Comparison of ENCODE assay signal across 8 mouse cellular contexts in genomic region chr5:138222111-138222510, GRCm38 (mm10). TPM values are rescaled to one million over a fixed set of nuclear protein-coding genes. Genes with fewer than 3 reads are reported as not detected.
DNase-seq lines count a peak whose midpoint lies in the region; ATAC-seq lines count a peak whose summit lies in the region.

No protein-coding gene starts in this region.

- peak; percentile 71 for DNase-seq in ES-CJ7 (ENCODE audit: low read depth, low spot score)
- DNase-seq in adrenal gland, adult 2 months: peak; percentile 89
- DNase-seq in embryo, embryonic 11 days: peak; percentile 78
- peak; percentile 85 to 92 for DNase-seq in heart, postnatal 10 days
- DNase-seq in layer of hippocampus, adult 8-10 months (ENCODE audit: low spot score in 2 of 2): peak; percentile 60 to 85
- DNase-seq in lung, postnatal 14 days: peak; percentile 91
- DNase-seq in skeletal muscle tissue, adult 2 months (ENCODE audit: low read depth, low spot score): peak; percentile 24

- intact Hi-C loops in heart, postnatal 10 days (cut with DNase I): loop anchor here (5.0 kb wide), 1 partner anchor 250 kb away; no protein-coding TSS in a partner anchor

- no peak for ATAC-seq in inflammation-experienced regulatory T-cells, adult 6 months

RNA-seq across cellular contexts. Expression of gene Nxpe5, which starts 3.6 kb away (rescaled TPM):
- total RNA-seq in adrenal gland, adult 2 months (2021): under 1 TPM; 0.29 to 0.66 TPM
- 0.17 and 0.20 TPM in 2 replicates for polyA plus RNA-seq in adrenal gland, adult 2 months (2012; rRNA removed)
- total RNA-seq in heart, postnatal 10 days (2021): under 1 TPM; 0.57 TPM
- total RNA-seq in layer of hippocampus, adult 8-10 months (2022): under 1 TPM in 2 of 4 experiments, not detected in 2; 0.19 to 0.37 TPM
- under 1 TPM in 1 of 3 experiments, not detected in 2; 0.31 TPM for polyA plus RNA-seq in inflammation-experienced regulatory T-cells, adult 6 months (2017; shearing (Covaris generic))

RNA-seq across cellular contexts. Expression of gene Mblac1, which starts 28.0 kb away (rescaled TPM):
- total RNA-seq in adrenal gland, adult 2 months (2021): 10 to 100 TPM in 1 of 2 experiments, 1 to 10 TPM in 1; 5.0 to 11.9 TPM
- polyA plus RNA-seq in adrenal gland, adult 2 months (2012; rRNA removed): 9.6 and 11.1 TPM in 2 replicates
- 1 to 10 TPM; 4.7 to 4.8 TPM for total RNA-seq in heart, postnatal 10 days (2021)
- total RNA-seq in layer of hippocampus, adult 8-10 months (2022): 10 to 100 TPM in 2 of 4 experiments, 1 to 10 TPM in 2; 7.4 to 11.1 (median 9.5) TPM
- polyA plus RNA-seq in inflammation-experienced regulatory T-cells, adult 6 months (2017; shearing (Covaris generic)): under 1 TPM in 1 of 3 experiments, not detected in 2; 0.55 TPM

RNA-seq across cellular contexts. Expression of gene Lamtor4, which starts 33.2 kb away (rescaled TPM):
- 10 to 100 TPM; 72.3 to 99.9 TPM for total RNA-seq in adrenal gland, adult 2 months (2021)
- polyA plus RNA-seq in adrenal gland, adult 2 months (2012; rRNA removed): 184 and 189 TPM in 2 replicates
- 10 to 100 TPM; 75.6 to 77.5 TPM for total RNA-seq in heart, postnatal 10 days (2021)
- 10 to 100 TPM; 51.6 to 61.3 (median 58.0) TPM for total RNA-seq in layer of hippocampus, adult 8-10 months (2022)
- 100 to 1,000 TPM; 113 to 131 (median 127) TPM for polyA plus RNA-seq in inflammation-experienced regulatory T-cells, adult 6 months (2017; shearing (Covaris generic))

RNA-seq across cellular contexts. Expression of gene Cnpy4, which starts 34.8 kb away (rescaled TPM):
- total RNA-seq in adrenal gland, adult 2 months (2021): 10 to 100 TPM; 18.1 to 28.7 TPM
- 0.68 and 1.1 TPM in 2 replicates for polyA plus RNA-seq in adrenal gland, adult 2 months (2012; rRNA removed)
- total RNA-seq in heart, postnatal 10 days (2021): 10 to 100 TPM in 1 of 2 experiments, 1 to 10 TPM in 1; 9.2 to 10.1 TPM
- 10 to 100 TPM; 12.1 to 14.7 (median 13.6) TPM for total RNA-seq in layer of hippocampus, adult 8-10 months (2022)
- 10 to 100 TPM; 49.4 to 55.0 (median 54.5) TPM for polyA plus RNA-seq in inflammation-experienced regulatory T-cells, adult 6 months (2017; shearing (Covaris generic))

RNA-seq across cellular contexts. Expression of gene Taf6, which starts 34.9 kb away (rescaled TPM):
- 10 to 100 TPM; 41.7 to 44.7 TPM for total RNA-seq in adrenal gland, adult 2 months (2021)
- polyA plus RNA-seq in adrenal gland, adult 2 months (2012; rRNA removed): 63.3 and 72.2 TPM in 2 replicates
- 10 to 100 TPM; 24.4 to 27.6 TPM for total RNA-seq in heart, postnatal 10 days (2021)
- total RNA-seq in layer of hippocampus, adult 8-10 months (2022): 10 to 100 TPM; 37.9 to 42.7 (median 39.1) TPM
- polyA plus RNA-seq in inflammation-experienced regulatory T-cells, adult 6 months (2017; shearing (Covaris generic)): 10 to 100 TPM; 56.3 to 64.3 (median 58.1) TPM

Comparison
In these comparisons a context has a peak if more than half of its experiments do, and no peak if none do; other contexts are left out.
1. DNase-seq: peak in every context shown above with its lines; median percentile 91 in lung, postnatal 14 days; 89 in adrenal gland, adult 2 months; 88 in heart, postnatal 10 days; 78 in embryo, embryonic 11 days; 72 in layer of hippocampus, adult 8-10 months; 71 in ES-CJ7; 24 in skeletal muscle tissue, adult 2 months.